Mouse (Mus musculus) ES-E14 (cell line): Measurements from ENCODE around the gene Zfp536. TPM values are rescaled to one million over a fixed set of nuclear protein-coding genes. Genes with fewer than 3 reads are reported as not detected.

Experiments used
- DNase-seq: peaks from one replicate; pipeline ENCODE4 v3.0.0-alpha.2; 2013; ENCODE audit warnings: low read depth, low spot score
- H3K27ac ChIP-seq: 2 replicates; pipeline ENCODE4 v1.5.1; 2012; ENCODE audit warnings: low read depth, mild to moderate bottlenecking, low read length, moderate library complexity, mixed read lengths; ENCODE audit not compliant: poor library complexity, insufficient read depth, severe bottlenecking
- H3K36me3 ChIP-seq: 2 replicates; pipeline ENCODE4 v1.6.1; 2012; ENCODE audit warnings: mild to moderate bottlenecking, low read length, moderate library complexity, mixed read lengths; ENCODE audit not compliant: control insufficient read depth, poor library complexity, insufficient read depth, severe bottlenecking
- H3K4me1 ChIP-seq, 2 experiments: fragments of 150-350 bp in 1 of 2; sonication (generic) in 1 of 2; 2 replicates each; pipeline ENCODE4 v1.6.1; 2012; ENCODE audit warnings: low read length in 2 of 2, mild to moderate bottlenecking in 1 of 2, mixed read lengths in 1 of 2; ENCODE audit not compliant: control insufficient read depth in 2 of 2, insufficient read depth in 2 of 2, poor library complexity in 1 of 2
- H3K4me3 ChIP-seq, 2 experiments: fragments of 150-350 bp in 1 of 2; sonication (generic) in 1 of 2; 2 replicates each; pipeline ENCODE4 v1.5.1; 2012; ENCODE audit warnings: low read length in 2 of 2, low read depth in 1 of 2, mild to moderate bottlenecking in 1 of 2, mixed read lengths in 1 of 2; ENCODE audit not compliant: insufficient read depth in 1 of 2, poor library complexity in 1 of 2, severe bottlenecking in 1 of 2
- H3K9ac ChIP-seq: 2 replicates; pipeline ENCODE4 v1.6.1; 2012; ENCODE audit warnings: low read depth, mild to moderate bottlenecking, low read length, mixed read lengths; ENCODE audit not compliant: poor library complexity, insufficient read depth, severe bottlenecking
- H3K9me3 ChIP-seq: fragments of 150-350 bp; sonication (generic); 2 replicates; pipeline ENCODE4 v1.6.1; 2012; ENCODE audit warnings: low read depth, mild to moderate bottlenecking, low read length; ENCODE audit not compliant: control insufficient read depth, insufficient read depth
- CHD2 ChIP-seq: IDR thresholded peaks from 2 replicates; pipeline ENCODE4 v1.6.1; 2014; ENCODE audit warnings: mild to moderate bottlenecking, low read depth, low read length, inconsistent platforms
- HCFC1 ChIP-seq: IDR thresholded peaks from 2 replicates; pipeline ENCODE4 v1.6.1; 2012; ENCODE audit warnings: low read length, inconsistent platforms, borderline replicate concordance; ENCODE audit not compliant: insufficient read depth
- MAFK ChIP-seq: IDR thresholded peaks from 2 replicates; pipeline ENCODE4 v1.6.1; 2014; ENCODE audit warnings: mild to moderate bottlenecking, low read depth, low read length, inconsistent platforms; ENCODE audit not compliant: insufficient read depth
- ZC3H11A ChIP-seq: IDR thresholded peaks from 2 replicates; pipeline ENCODE4 v1.6.1; 2012; ENCODE audit warnings: low read depth, mild to moderate bottlenecking, inconsistent platforms, low read length, borderline replicate concordance
- ZNF384 ChIP-seq: IDR thresholded peaks from 2 replicates; pipeline ENCODE4 v1.6.1; 2012; ENCODE audit warnings: low read depth, low read length, inconsistent platforms
- in situ Hi-C, 2 experiments: fragments of 600-800 bp; cut with MboI; formaldehyde crosslinking; loops; one replicate each; pipeline ENCODE4 v1.15.1; 2025; ENCODE audit warnings: low sequenced_read_pairs in 2 of 2, inconsistent platforms in 1 of 2; ENCODE audit not compliant: unreplicated experiment in 2 of 2
- total RNA-seq: library from RNA; depleted of rRNA; stranded (reverse); fragments of 300-350 nt; gene quantifications from 2 replicates; pipeline ENCODE4 v1.2.3, GENCODE M21; 2012

Zfp536 gene
- total RNA-seq, 1 experiment = 2.2 TPM

DNA sequence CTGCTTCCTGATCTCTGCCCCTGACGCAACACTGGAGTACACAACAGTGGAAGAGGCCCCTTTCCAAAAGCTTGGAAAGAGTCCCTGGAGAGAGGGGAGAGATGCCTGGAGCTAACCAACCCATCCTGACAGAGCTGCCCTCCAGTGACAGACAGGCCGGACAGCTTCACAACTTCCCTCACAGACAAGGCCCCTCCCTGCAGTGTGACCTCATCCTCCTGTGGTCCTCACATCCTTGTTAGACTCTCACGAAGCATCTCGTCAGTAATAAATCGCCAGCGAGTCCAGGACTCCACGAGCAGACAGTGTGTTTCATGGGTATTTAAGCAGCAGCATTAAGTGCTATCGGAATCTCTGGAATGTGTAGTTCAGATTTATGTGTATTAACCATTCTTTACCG lies 207.4 kb downstream of the Zfp536 start:
- DNase-seq = no peak
- Histone ChIP-seq H3K9ac (no peak overlapping the region), H3K4me3 (no peak overlapping the region), H3K27ac (no peak overlapping the region), H3K9me3 (no peaks in the 10 kb centered on the region), H3K36me3 (peaks cover 1% of the 10 kb centered on the region; the same call in 1 of the 2 replicates), H3K4me1 (peaks cover 0 to 28% of the 10 kb centered on the region in 2 experiments; a peak in 1 of 4 replicates)
- no peak for TF ChIP-seq ZNF384
- TF ChIP-seq HCFC1 = no peak
- TF ChIP-seq ZC3H11A = no peak
- in situ Hi-C loops = no loop called here

DNA sequence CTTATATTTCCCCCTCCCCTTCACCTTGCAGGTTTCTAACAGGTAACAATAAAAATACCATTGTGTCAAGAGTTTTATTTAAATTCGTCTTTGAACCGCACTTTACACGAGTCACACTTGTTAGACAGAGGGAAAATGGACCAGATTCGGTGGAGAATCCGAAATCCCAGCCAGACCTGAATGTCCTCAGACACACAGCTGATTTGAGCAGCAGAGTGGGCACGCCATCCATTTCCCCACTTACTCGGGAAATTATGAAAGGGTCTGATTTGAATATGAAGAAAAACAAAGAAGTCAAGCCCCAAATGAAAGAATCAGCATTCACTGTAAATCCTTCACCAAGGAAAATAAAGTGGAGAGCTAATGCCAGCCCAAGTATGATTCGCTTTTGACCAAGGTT lies 208.1 kb downstream of the Zfp536 start:
- Histone ChIP-seq H3K9ac (no peak overlapping the region), H3K27ac (no peak overlapping the region), H3K36me3 (peaks cover 1% of the 10 kb centered on the region; the same call in 1 of the 2 replicates), H3K4me1 (peaks cover 0 to 28% of the 10 kb centered on the region in 2 experiments; a peak in 1 of 4 replicates), H3K9me3 (no peaks in the 10 kb centered on the region), H3K4me3 (no peak overlapping the region)
- in situ Hi-C loops = no loop called here
- TF ChIP-seq CHD2 (no peak), ZNF384 (no peak), MAFK (no peak)
- no peak for DNase-seq

DNA sequence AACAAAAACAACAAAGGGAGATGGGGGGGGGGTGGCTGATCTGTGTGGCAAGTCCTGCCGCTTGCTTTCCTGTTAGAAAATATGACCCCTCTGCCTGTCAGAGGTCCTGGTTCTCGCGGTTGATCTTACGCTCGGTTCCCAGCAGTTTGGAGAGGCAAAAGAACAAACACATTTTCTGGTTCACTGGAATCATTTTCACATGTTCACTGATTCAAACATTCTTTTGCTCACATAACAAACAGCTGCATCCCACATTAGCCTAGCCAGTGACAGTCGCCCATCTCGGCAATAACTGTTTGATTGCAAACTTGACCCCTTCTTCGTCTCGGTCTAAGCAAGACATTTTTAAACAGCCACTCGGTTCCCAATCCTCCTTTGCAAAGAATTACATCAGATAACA lies 208.8 kb downstream of the Zfp536 start:
- H3K4me1 ChIP-seq = peaks cover 0 to 27% of the 10 kb centered on the region in 2 experiments; a peak in 1 of 4 replicates
- no peak overlapping the region for H3K9ac ChIP-seq
- H3K4me3 ChIP-seq = no peak overlapping the region
- peaks cover 1% of the 10 kb centered on the region; the same call in 1 of the 2 replicates for H3K36me3 ChIP-seq
- H3K27ac ChIP-seq = no peak overlapping the region
- in situ Hi-C loops = no loop called here
- DNase-seq = no peak
- no peak for TF ChIP-seq ZC3H11A
- no peak for TF ChIP-seq ZNF384
- TF ChIP-seq HCFC1 = no peak
- no peak for TF ChIP-seq MAFK
- no peak for TF ChIP-seq CHD2
- no peaks in the 10 kb centered on the region for H3K9me3 ChIP-seq

DNA sequence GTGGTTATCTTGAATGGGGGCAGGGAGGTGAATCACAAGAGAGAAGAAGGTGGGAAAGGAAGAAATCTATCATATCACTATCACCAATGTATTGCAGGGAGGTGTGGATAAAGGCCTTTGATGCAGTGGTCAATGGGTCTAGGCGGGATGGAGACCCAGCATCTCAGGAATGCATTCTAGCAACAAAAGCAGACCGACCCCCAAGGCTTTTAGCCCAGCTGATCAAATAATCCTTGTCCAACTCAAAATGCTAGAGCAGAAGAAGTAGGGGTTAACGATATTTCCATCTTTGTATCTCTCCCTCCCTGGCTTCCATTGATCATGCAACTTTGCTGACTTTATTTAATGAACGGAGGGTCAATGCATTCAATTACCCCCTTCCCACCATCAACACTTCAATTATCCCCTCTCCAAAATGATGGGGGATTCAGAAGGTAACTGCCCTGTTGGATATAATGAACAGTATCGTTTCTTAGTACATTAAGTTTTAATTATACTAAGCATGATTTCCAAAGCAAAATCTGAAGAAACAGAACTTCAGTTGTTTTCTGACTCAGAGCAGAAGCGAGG lies 209.5 kb downstream of the Zfp536 start:
- in situ Hi-C loops = no loop called here
- Histone ChIP-seq H3K4me1 (peaks cover 0 to 22% of the 10 kb centered on the region in 2 experiments; a peak in 1 of 4 replicates), H3K27ac (no peak overlapping the region)

More for the DNA sequence above, 209.5 kb downstream of the Zfp536 start:
- Histone ChIP-seq H3K36me3 (peaks cover 1% of the 10 kb centered on the region; the same call in 1 of the 2 replicates), H3K9ac (no peak overlapping the region), H3K9me3 (no peaks in the 10 kb centered on the region), H3K4me3 (no peak overlapping the region)
- no peak for DNase-seq
- TF ChIP-seq ZC3H11A = no peak
- TF ChIP-seq MAFK = no peak
- TF ChIP-seq CHD2 = no peak
- no peak for TF ChIP-seq HCFC1
- no peak for TF ChIP-seq ZNF384
